In genomic region chr6:90871581-90871980, GRCm38 (mm10) we compare ENCODE assay signal across 22 mouse cellular contexts.
DNase-seq lines count a peak whose midpoint lies in the region; ATAC-seq and TF ChIP-seq lines count a peak whose summit lies in the region.
"Had no signal": no experiment of that assay in that cellular context is flagged by ENCODE, and none has a peak within 500 bp of the region (broad histone marks: within the 10 kb centered on the region; RNA-seq: fewer than 3 reads in every experiment).

No protein-coding gene starts in this region.

- H3K9ac ChIP-seq in forebrain, postnatal 0 days, result no peak overlapping the region
- no peak overlapping the region for H3K9ac ChIP-seq in hindbrain, embryonic 12.5 days
- H3K9ac ChIP-seq: embryonic facial prominence, embryonic 15.5 days; liver, postnatal 0 days had no signal

- intact Hi-C loops in left cerebral cortex, adult 2 months (cut with DNase I), result loop anchor here (5.0 kb wide), 1 partner anchor 171 kb away; no protein-coding TSS in a partner anchor
- intact Hi-C loops in left cerebral cortex, postnatal 14 days (cut with DNase I), result loop anchor here (5.0 kb wide), 1 partner anchor 44 kb away; no protein-coding TSS in a partner anchor

- ATAC-seq in forebrain, postnatal 0 days, result peak; percentile 6; the same call in 1 of the 2 replicates
- ATAC-seq in inflammation-experienced regulatory T-cells, adult 6 months, result no peak
- ATAC-seq in hindbrain, embryonic 12.5 days (ENCODE audit: low FRiP score), result no peak
- ATAC-seq: activated CD4-positive, CD25-positive, alpha-beta regulatory T cell, adult 4 months; CD4-positive, CD25-positive, alpha-beta regulatory T cell, adult 4 months; liver, postnatal 0 days had no signal

- no peak for TF ChIP-seq CTCF in forebrain, postnatal 0 days (IDR thresholded peaks at IDR 0.05; ENCODE audit: low read depth)
- no peak for TF ChIP-seq CTCF in left cerebral cortex, adult 2 months (IDR thresholded peaks at IDR 0.05)

- H3K4me3 ChIP-seq in forebrain, postnatal 0 days (ENCODE audit: low read depth, low read length), result no peak overlapping the region
- H3K4me3 ChIP-seq in forebrain, embryonic 10.5 days, result no peak overlapping the region
- H3K4me3 ChIP-seq in left cerebral cortex, adult 2 months, result no peak overlapping the region
- H3K4me3 ChIP-seq in hindbrain, embryonic 12.5 days, result no peak overlapping the region
- H3K4me3 ChIP-seq: embryonic facial prominence, embryonic 15.5 days; heart, embryonic 10.5 days had no signal

- no peaks in the 10 kb centered on the region for H3K36me3 ChIP-seq in forebrain, postnatal 0 days (ENCODE audit: insufficient read depth)
- H3K36me3 ChIP-seq in forebrain, embryonic 10.5 days (replicated peaks), result no peaks in the 10 kb centered on the region
- H3K36me3 ChIP-seq in hindbrain, embryonic 12.5 days, result no peaks in the 10 kb centered on the region
- H3K36me3 ChIP-seq: embryonic facial prominence, embryonic 15.5 days; heart, embryonic 10.5 days had no signal

- peak; percentile 25 for DNase-seq in forebrain, postnatal 0 days
- no peak for DNase-seq in forebrain, embryonic 10.5 days (ENCODE audit: extremely low spot score, low spot score)
- peak in 1 of 2 experiments; percentile 60 for DNase-seq in left cerebral cortex, adult 2 months (ENCODE audit: extremely low spot score in 1 of 2, low spot score in 2 of 2)
- no peak for DNase-seq in left cerebral cortex, adult 11 months (ENCODE audit: low spot score)
- peak; percentile 64 to 77 for DNase-seq in left cerebral cortex, postnatal 14 days (ENCODE audit: low spot score in 2 of 2)
- peak; percentile 79 for DNase-seq in telencephalon, adult 2 months (ENCODE audit: low read depth, low spot score)
- DNase-seq: adrenal gland, postnatal 25 days; cerebellum, adult 18-20 months; cerebellum, postnatal 25 days; gastrocnemius, postnatal 36 days; kidney, adult 9 months; kidney, postnatal 25 days; liver; liver, postnatal 0 days; lung, postnatal 10 days; midbrain, embryonic 14.5 days had no signal

- no peak overlapping the region for H3K4me2 ChIP-seq in forebrain, postnatal 0 days (ENCODE audit: low read depth)
- no peak overlapping the region for H3K4me2 ChIP-seq in hindbrain, embryonic 12.5 days (replicated peaks)
- H3K4me2 ChIP-seq: embryonic facial prominence, embryonic 15.5 days had no signal

- WGBS in forebrain, postnatal 0 days, result 71% methylated on average over 8 of the region's 8 CpGs
- 87% methylated on average over 8 of the region's 8 CpGs for WGBS in forebrain, embryonic 10.5 days
- 87% methylated on average over 8 of the region's 8 CpGs for WGBS in hindbrain, embryonic 12.5 days

- no peaks in the 10 kb centered on the region for H3K9me3 ChIP-seq in forebrain, postnatal 0 days (ENCODE audit: low read length)
- no peaks in the 10 kb centered on the region for H3K9me3 ChIP-seq in forebrain, embryonic 10.5 days
- no peaks in the 10 kb centered on the region for H3K9me3 ChIP-seq in hindbrain, embryonic 12.5 days (replicated peaks)
- H3K9me3 ChIP-seq: embryonic facial prominence, embryonic 15.5 days; heart, embryonic 10.5 days had no signal

- H3K4me1 ChIP-seq in forebrain, postnatal 0 days (ENCODE audit: insufficient read depth), result no peaks in the 10 kb centered on the region
- H3K4me1 ChIP-seq in forebrain, embryonic 10.5 days, result peaks cover 7% of the 10 kb centered on the region; the same call in 1 of the 2 replicates
- H3K4me1 ChIP-seq in hindbrain, embryonic 12.5 days, result no peaks in the 10 kb centered on the region
- H3K4me1 ChIP-seq: embryonic facial prominence, embryonic 15.5 days had no signal

- H3K27ac ChIP-seq in forebrain, postnatal 0 days (ENCODE audit: low read depth, low read length), result no peak overlapping the region
- H3K27ac ChIP-seq in forebrain, embryonic 10.5 days, result no peak overlapping the region
- peak overlapping the region; percentile 82 for H3K27ac ChIP-seq in left cerebral cortex, adult 2 months
- no peak overlapping the region for H3K27ac ChIP-seq in hindbrain, embryonic 12.5 days
- H3K27ac ChIP-seq: embryonic facial prominence, embryonic 15.5 days; heart, embryonic 10.5 days had no signal

- H3K27me3 ChIP-seq in forebrain, postnatal 0 days (ENCODE audit: insufficient read depth, low read length), result no peaks in the 10 kb centered on the region
- H3K27me3 ChIP-seq in forebrain, embryonic 10.5 days (ENCODE audit: poor library complexity, severe bottlenecking), result no peaks in the 10 kb centered on the region
- no peaks in the 10 kb centered on the region for H3K27me3 ChIP-seq in hindbrain, embryonic 12.5 days
- H3K27me3 ChIP-seq: embryonic facial prominence, embryonic 15.5 days had no signal

Comparison
In these comparisons a context has a peak if more than half of its experiments do, and no peak if none do; other contexts are left out.
1. DNase-seq: peak in forebrain, postnatal 0 days (single experiment), left cerebral cortex, postnatal 14 days (2 of 2) and telencephalon, adult 2 months (single experiment); none in forebrain, embryonic 10.5 days (single experiment) and left cerebral cortex, adult 11 months (single experiment).